Mouse (Mus musculus): ENCODE results near the gene AI661453. TPM values are rescaled to one million over a fixed set of nuclear protein-coding genes. Genes with fewer than 3 reads are reported as not detected.

Gene AI661453
- total and polyA plus RNA-seq, 3 experiments, result not detected

DNA sequence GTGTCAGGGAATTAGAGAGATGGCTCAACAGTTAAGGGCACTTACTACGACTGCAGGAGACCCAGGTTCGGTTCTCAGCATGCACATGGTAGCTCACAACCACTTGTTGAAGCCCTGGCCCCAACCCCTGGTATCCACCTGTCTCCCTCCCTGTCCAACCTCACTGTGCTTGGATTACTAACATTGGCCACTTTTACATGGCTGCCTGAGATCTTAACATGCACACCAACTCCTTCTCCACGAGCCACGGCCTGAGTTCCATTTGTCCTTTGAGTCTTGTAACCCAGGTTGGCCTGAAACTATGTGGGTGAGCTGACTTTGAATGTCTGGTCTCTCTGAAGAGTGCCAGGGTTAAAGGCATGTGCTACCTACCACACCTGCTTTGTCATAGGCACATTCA is 70.3 kb downstream of the AI661453 start:
- DNase-seq (ENCODE audit: low read depth, low spot score), result no peak
- H3K9me3 ChIP-seq (replicated peaks; ENCODE audit: insufficient read depth, low read length), result no peaks in the 10 kb centered on the region
- no peak for TF ChIP-seq MAX (IDR thresholded peaks at IDR 0.05; ENCODE audit: low read length)
- no peak for TF ChIP-seq JUND (IDR thresholded peaks at IDR 0.05; ENCODE audit: low read depth, low read length)
- no peak for TF ChIP-seq CHD2 (IDR thresholded peaks at IDR 0.05; ENCODE audit: low read length)
- H3K4me1 ChIP-seq (ENCODE audit: control insufficient read depth in 1 of 2, insufficient read depth in 2 of 2, low read length in 2 of 2), result peaks cover 8 to 41% of the 10 kb centered on the region in 2 experiments; a peak in 3 of 4 replicates
- no peaks in the 10 kb centered on the region for H3K27me3 ChIP-seq (ENCODE audit: control insufficient read depth in 1 of 2, insufficient read depth in 2 of 2, low read length in 2 of 2)
- no peak overlapping the region for H3K9ac ChIP-seq (ENCODE audit: control insufficient read depth, low read depth, low read length, poor library complexity, severe bottlenecking)
- H3K27ac ChIP-seq (ENCODE audit: control insufficient read depth, low read depth, low read length), result no peak overlapping the region; the same call in 1 of the 2 replicates
- H3K79me2 ChIP-seq (ENCODE audit: control insufficient read depth, insufficient read depth, low read length, poor library complexity), result no peaks in the 10 kb centered on the region; the same call in 1 of the 2 replicates
- peaks cover 0 to 17% of the 10 kb centered on the region in 2 experiments; a peak in 2 of 4 replicates for H3K36me3 ChIP-seq (ENCODE audit: control insufficient read depth in 1 of 2, insufficient read depth in 2 of 2, low read length in 2 of 2)
- H3K4me3 ChIP-seq (ENCODE audit: control insufficient read depth in 1 of 2, insufficient read depth in 1 of 2, low read depth in 2 of 2, low read length in 2 of 2), result no peak overlapping the region

- H3K79me2 ChIP-seq (ENCODE audit: control insufficient read depth, insufficient read depth, low read length, poor library complexity), result no peaks in the 10 kb centered on the region; the same call in 1 of the 2 replicates
- no peaks in the 10 kb centered on the region for H3K9me3 ChIP-seq (replicated peaks; ENCODE audit: insufficient read depth, low read length)
- peaks cover 0 to 21% of the 10 kb centered on the region in 2 experiments; a peak in 2 of 4 replicates for H3K36me3 ChIP-seq (ENCODE audit: control insufficient read depth in 1 of 2, insufficient read depth in 2 of 2, low read length in 2 of 2)
- peak overlapping the region; percentile 11 to 30 for H3K4me3 ChIP-seq (ENCODE audit: control insufficient read depth in 1 of 2, insufficient read depth in 1 of 2, low read depth in 2 of 2, low read length in 2 of 2)
- TF ChIP-seq ETS1 (IDR thresholded peaks at IDR 0.05; ENCODE audit: low read depth, low read length), result no peak
- peak; percentile 62 for TF ChIP-seq TBP (IDR thresholded peaks at IDR 0.05; ENCODE audit: low read depth, low read length)
- no peak for DNase-seq (ENCODE audit: low read depth, low spot score)
- peaks cover 8 to 49% of the 10 kb centered on the region in 2 experiments; a peak in 3 of 4 replicates for H3K4me1 ChIP-seq (ENCODE audit: control insufficient read depth in 1 of 2, insufficient read depth in 2 of 2, low read length in 2 of 2)
- H3K27ac ChIP-seq (ENCODE audit: control insufficient read depth, low read depth, low read length), result peak overlapping the region; percentile 72
- H3K9ac ChIP-seq (ENCODE audit: control insufficient read depth, low read depth, low read length, poor library complexity, severe bottlenecking), result peak overlapping the region; percentile 52
- H3K27me3 ChIP-seq (ENCODE audit: control insufficient read depth in 1 of 2, insufficient read depth in 2 of 2, low read length in 2 of 2), result no peaks in the 10 kb centered on the region
These were observed 71.1 kb downstream of the AI661453 start for GRCm38 (mm10) chr17:47507523-47507922.

GRCm38 (mm10) chr17:47508012-47508608 is 71.7 kb downstream of the AI661453 start:
- H3K4me1 ChIP-seq (ENCODE audit: control insufficient read depth in 1 of 2, insufficient read depth in 2 of 2, low read length in 2 of 2), result peaks cover 8 to 50% of the 10 kb centered on the region in 2 experiments; a peak in 3 of 4 replicates
- H3K79me2 ChIP-seq (ENCODE audit: control insufficient read depth, insufficient read depth, low read length, poor library complexity), result no peaks in the 10 kb centered on the region; the same call in 1 of the 2 replicates
- peak overlapping the region; percentile 99 for H3K27ac ChIP-seq (ENCODE audit: control insufficient read depth, low read depth, low read length)
- H3K4me3 ChIP-seq (ENCODE audit: control insufficient read depth in 1 of 2, insufficient read depth in 1 of 2, low read depth in 2 of 2, low read length in 2 of 2), result peak overlapping the region; percentile 58 to 69
- DNase-seq (ENCODE audit: low read depth, low spot score), result peak; percentile 99
- H3K27me3 ChIP-seq (ENCODE audit: control insufficient read depth in 1 of 2, insufficient read depth in 2 of 2, low read length in 2 of 2), result no peaks in the 10 kb centered on the region
- peaks cover 0 to 21% of the 10 kb centered on the region in 2 experiments; a peak in 2 of 4 replicates for H3K36me3 ChIP-seq (ENCODE audit: control insufficient read depth in 1 of 2, insufficient read depth in 2 of 2, low read length in 2 of 2)
- no peaks in the 10 kb centered on the region for H3K9me3 ChIP-seq (replicated peaks; ENCODE audit: insufficient read depth, low read length)
- peak overlapping the region; percentile 74 for H3K9ac ChIP-seq (ENCODE audit: control insufficient read depth, low read depth, low read length, poor library complexity, severe bottlenecking)
- peak; percentile 81; the same call in 1 of the 2 replicates for TF ChIP-seq MAZ (IDR thresholded peaks at IDR 0.05; ENCODE audit: low read depth, low read length)
- no peak for TF ChIP-seq BHLHE40 (IDR thresholded peaks at IDR 0.05; ENCODE audit: borderline replicate concordance, low read depth, low read length)
- no peak for TF ChIP-seq MYB (IDR thresholded peaks at IDR 0.05; ENCODE audit: low read depth, low read length)
- no peak for TF ChIP-seq CTCF (IDR thresholded peaks at IDR 0.05 in 2 of 3, conservative IDR thresholded peaks at IDR 0.05 in 1 of 3; ENCODE audit: control insufficient read depth in 1 of 3, insufficient read depth in 1 of 3, low read depth in 2 of 3, low read length in 3 of 3, poor library complexity in 1 of 3, severe bottlenecking in 1 of 3)
- TF ChIP-seq MXI1 (IDR thresholded peaks at IDR 0.05; ENCODE audit: low read depth, low read length), result peak; percentile 93
- TF ChIP-seq USF2 (IDR thresholded peaks at IDR 0.05; ENCODE audit: borderline replicate concordance in 1 of 2, insufficient read depth in 1 of 2, low read depth in 1 of 2, low read length in 2 of 2), result peak in 1 of 2 experiments; percentile 61; a peak in 2 of 4 replicates
- TF ChIP-seq RCOR1 (IDR thresholded peaks at IDR 0.05; ENCODE audit: low read depth, low read length), result 0 out of 2 replicates have a peak, but pooled peaks have one; percentile 21
- peak; percentile 93 for TF ChIP-seq USF1 (IDR thresholded peaks at IDR 0.05; ENCODE audit: low read depth, low read length)
- TF ChIP-seq NRF1 (IDR thresholded peaks at IDR 0.05; ENCODE audit: insufficient read depth, low read depth, low read length, poor library complexity, severe bottlenecking), result peak; percentile 90
- TF ChIP-seq JUND (IDR thresholded peaks at IDR 0.05; ENCODE audit: low read depth, low read length), result no peak
- TF ChIP-seq UBTF (IDR thresholded peaks at IDR 0.05; ENCODE audit: borderline replicate concordance, insufficient read depth, low read depth, low read length), result no peak
- TF ChIP-seq POLR2AphosphoS5 (IDR thresholded peaks at IDR 0.05; ENCODE audit: borderline replicate concordance, low read depth, low read length), result no peak
- TF ChIP-seq EP300 (IDR thresholded peaks at IDR 0.05; ENCODE audit: low read depth in 1 of 2, low read length in 2 of 2), result peak in 1 of 2 experiments; percentile 73; a peak in 3 of 4 replicates
- TF ChIP-seq TBP (IDR thresholded peaks at IDR 0.05; ENCODE audit: low read depth, low read length), result peak; percentile 71
- peak; percentile 7; the same call in 1 of the 2 replicates for TF ChIP-seq ELF1 (IDR thresholded peaks at IDR 0.05; ENCODE audit: low read depth, low read length)
- peak; percentile 42; the same call in 1 of the 2 replicates for TF ChIP-seq MYC (IDR thresholded peaks at IDR 0.05; ENCODE audit: low read depth, low read length)
- TF ChIP-seq POLR2A (IDR thresholded peaks at IDR 0.05; ENCODE audit: control insufficient read depth in 1 of 2, insufficient read depth in 1 of 2, low read depth in 1 of 2, low read length in 2 of 2, poor library complexity in 1 of 2), result peak in 1 of 2 experiments; percentile 51; a peak in 2 of 4 replicates
- TF ChIP-seq MAX (IDR thresholded peaks at IDR 0.05; ENCODE audit: low read length), result peak; percentile 75
- peak; percentile 10; the same call in 1 of the 2 replicates for TF ChIP-seq TCF12 (IDR thresholded peaks at IDR 0.05; ENCODE audit: low read depth, low read length)
- peak; percentile 70 for TF ChIP-seq HCFC1 (IDR thresholded peaks at IDR 0.05; ENCODE audit: low read depth, low read length)
